Mouse (Mus musculus) CH12.LX (cell line): ENCODE measurements around the gene Fbxo31. TPM values are rescaled to one million over a fixed set of nuclear protein-coding genes. Genes with fewer than 3 reads are reported as not detected.

ENCODE experiments used
- DNase-seq: peaks from one replicate; pipeline ENCODE4 v3.0.0-alpha.2; 2013; ENCODE audit errors: extremely low read depth
- H3K27ac ChIP-seq: 2 replicates; pipeline ENCODE4 v1.5.1; 2012; ENCODE audit warnings: low read depth, mild to moderate bottlenecking, control low read depth, moderate library complexity; ENCODE audit not compliant: insufficient read depth
- H3K27me3 ChIP-seq: replicated peaks from 2 replicates; pipeline ENCODE3; 2012; ENCODE audit warnings: inconsistent platforms
- H3K36me3 ChIP-seq, 2 experiments: replicated peaks in 1 of 2; 2 replicates each; pipeline versions ENCODE3 to v1.6.1; 2012; ENCODE audit warnings: inconsistent platforms in 1 of 2, low read length in 1 of 2, mild to moderate bottlenecking in 1 of 2, mixed read lengths in 1 of 2, moderate library complexity in 1 of 2; ENCODE audit not compliant: control insufficient read depth in 1 of 2, insufficient read depth in 1 of 2
- H3K4me1 ChIP-seq, 2 experiments: 2 replicates each; pipeline ENCODE4 v1.6.1; 2012; ENCODE audit warnings: inconsistent platforms in 1 of 2, moderate library complexity in 1 of 2; ENCODE audit not compliant: insufficient read depth in 2 of 2, control insufficient read depth in 1 of 2
- H3K4me2 ChIP-seq: 2 replicates; pipeline ENCODE4 v1.6.1; 2012; ENCODE audit warnings: low read depth, mild to moderate bottlenecking, control low read depth; ENCODE audit not compliant: poor library complexity, insufficient read depth, severe bottlenecking
- H3K4me3 ChIP-seq, 3 experiments: fragments of 150-350 bp in 1 of 3; sonication (generic) in 1 of 3; replicated peaks in 1 of 3; 2 replicates each; pipeline versions ENCODE3 to v1.5.1; 2011 to 2012; ENCODE audit warnings: low read depth in 2 of 3, low read length in 2 of 3, mild to moderate bottlenecking in 2 of 3, moderate library complexity in 2 of 3, control low read depth in 1 of 3, improper control_type of control experiment in 1 of 3, inconsistent platforms in 1 of 3, mixed read lengths in 1 of 3; ENCODE audit not compliant: poor library complexity in 1 of 3
- H3K79me2 ChIP-seq: replicated peaks from 2 replicates; pipeline ENCODE4 v1.6.1; 2012; ENCODE audit warnings: mild to moderate bottlenecking, moderate library complexity; ENCODE audit not compliant: control insufficient read depth, poor library complexity, insufficient read depth, severe bottlenecking; ENCODE audit errors: extremely low read depth
- H3K9ac ChIP-seq: 2 replicates; pipeline ENCODE4 v1.6.1; 2012; ENCODE audit warnings: low read depth, mild to moderate bottlenecking, control low read depth, moderate library complexity; ENCODE audit not compliant: insufficient read depth
- H3K9me3 ChIP-seq: replicated peaks from 2 replicates; pipeline ENCODE3; 2012; ENCODE audit warnings: low read length, inconsistent platforms, mixed read lengths
- CHD2 ChIP-seq: IDR thresholded peaks from 2 replicates; pipeline ENCODE4 v1.6.1; 2011; ENCODE audit warnings: low read length, improper control_type of control experiment
- CTCF ChIP-seq, 2 experiments: IDR thresholded peaks in 1 of 2; conservative IDR thresholded peaks in 1 of 2; 2 replicates each; pipeline ENCODE4 v1.5.1; 2011 to 2012; ENCODE audit warnings: low read depth in 2 of 2, low read length in 2 of 2, improper control_type of control experiment in 1 of 2, inconsistent platforms in 1 of 2, mild to moderate bottlenecking in 1 of 2, moderate library complexity in 1 of 2
- ELF1 ChIP-seq: IDR thresholded peaks from 2 replicates; pipeline ENCODE4 v1.6.1; 2014; ENCODE audit warnings: low read depth, mild to moderate bottlenecking, inconsistent platforms, low read length, improper control_type of control experiment
- EP300 ChIP-seq: IDR thresholded peaks from 2 replicates; pipeline ENCODE4 v1.6.1; 2011; ENCODE audit warnings: low read length, improper control_type of control experiment
- ETS1 ChIP-seq: conservative IDR thresholded peaks from 2 replicates; pipeline ENCODE4 v1.6.1; 2012; ENCODE audit warnings: low read depth, mild to moderate bottlenecking, inconsistent platforms, low read length, improper control_type of control experiment, moderate library complexity
- GABPA ChIP-seq: IDR thresholded peaks from 2 replicates; pipeline ENCODE4 v1.6.1; 2012; ENCODE audit warnings: low read depth, low read length, improper control_type of control experiment, inconsistent platforms; ENCODE audit not compliant: insufficient replicate concordance
- MAFK ChIP-seq: IDR thresholded peaks from 2 replicates; pipeline ENCODE4 v1.6.1; 2011; ENCODE audit warnings: low read length, improper control_type of control experiment; ENCODE audit not compliant: insufficient replicate concordance
- MYC ChIP-seq: IDR thresholded peaks from 2 replicates; pipeline ENCODE4 v1.6.1; 2011; ENCODE audit warnings: low read depth, mild to moderate bottlenecking, improper control_type of control experiment, low read length
- NELFE ChIP-seq: IDR thresholded peaks from 2 replicates; pipeline ENCODE4 v1.6.1; 2011; ENCODE audit warnings: low read depth, low read length, improper control_type of control experiment
- PAX5 ChIP-seq: IDR thresholded peaks from 2 replicates; pipeline ENCODE4 v1.6.1; 2012; ENCODE audit warnings: low read length, inconsistent platforms, mixed read lengths
- POLR2A ChIP-seq: IDR thresholded peaks from 2 replicates; pipeline ENCODE4 v1.6.1; 2011; ENCODE audit warnings: low read depth, mild to moderate bottlenecking, improper control_type of control experiment, low read length
- RAD21 ChIP-seq: IDR thresholded peaks from 2 replicates; pipeline ENCODE4 v1.6.1; 2011; ENCODE audit warnings: low read depth, mild to moderate bottlenecking, low read length, improper control_type of control experiment, moderate library complexity
- RCOR1 ChIP-seq: conservative IDR thresholded peaks from 2 replicates; pipeline ENCODE4 v1.6.1; 2012; ENCODE audit warnings: low read depth, mild to moderate bottlenecking, inconsistent platforms, low read length, improper control_type of control experiment
- SIN3A ChIP-seq: IDR thresholded peaks from 2 replicates; pipeline ENCODE4 v1.6.1; 2012; ENCODE audit warnings: low read length, improper control_type of control experiment, inconsistent platforms
- SMC3 ChIP-seq: IDR thresholded peaks from 2 replicates; pipeline ENCODE4 v1.6.1; 2011; ENCODE audit warnings: low read depth, low read length, improper control_type of control experiment
- TBP ChIP-seq: conservative IDR thresholded peaks from 2 replicates; pipeline ENCODE4 v1.6.1; 2011; ENCODE audit warnings: low read depth, low read length, improper control_type of control experiment
- UBTF ChIP-seq: IDR thresholded peaks from 2 replicates; pipeline ENCODE4 v1.6.1; 2012; ENCODE audit warnings: low read depth, mild to moderate bottlenecking, inconsistent platforms, low read length, improper control_type of control experiment, moderate library complexity
- USF1 ChIP-seq: IDR thresholded peaks from 2 replicates; pipeline ENCODE4 v1.6.1; 2014; ENCODE audit warnings: low read depth, mild to moderate bottlenecking, inconsistent platforms, low read length, improper control_type of control experiment
- ZKSCAN1 ChIP-seq: IDR thresholded peaks from 2 replicates; pipeline ENCODE4 v1.6.1; 2012; ENCODE audit warnings: low read depth, inconsistent platforms, low read length, improper control_type of control experiment, borderline replicate concordance
- dilution Hi-C: fragments of 300-500 bp; cut with MboI; formaldehyde crosslinking; loops from 2 replicates; pipeline ENCODE4 v1.14.3; 2020; ENCODE audit warnings: low sequenced_read_pairs; ENCODE audit not compliant: extremely low pct_unique_long_range_greater_than_20kb, extremely low pct_ligation_motif_present
- in situ Hi-C: fragments of 300-500 bp; cut with MboI; formaldehyde crosslinking; loops from 3 replicates; pipeline ENCODE4 v1.14.3; 2019; ENCODE audit warnings: low sequenced_read_pairs, low pct_ligation_motif_present, low pct_unique_long_range_greater_than_20kb, mixed read lengths
- polyA plus RNA-seq: library from polyadenylated mRNA; unstranded; fragments of >175 nt; gene quantifications from 2 replicates; pipeline ENCODE4 v1.2.1, GENCODE M21; 2012; ENCODE audit warnings: low read depth; ENCODE audit not compliant: insufficient read length
- total RNA-seq, 2 experiments: library from RNA; depleted of rRNA; stranded (reverse); fragments of 300-350 nt in 1 of 2; fragments of >200 nt in 1 of 2; gene quantifications; 2 replicates each; pipeline ENCODE4 v1.2.3; 2012 to 2014

Gene Fbxo31
- total and polyA plus RNA-seq, 3 experiments = 13.2 to 24.7 (median 14.2) TPM

GRCm38 (mm10) chr8:121558538-121558937, 20.1 kb downstream of the Fbxo31 start:
- in situ Hi-C loops (loop anchor here (5.0 kb wide), 1 partner anchor 34 kb away; the partner anchor contains the start of gene Map1lc3b), dilution Hi-C loops (no loop called here)
- Histone ChIP-seq H3K9ac (no peak overlapping the region), H3K9me3 (no peaks in the 10 kb centered on the region), H3K27ac (no peak overlapping the region), H3K4me3 (no peak overlapping the region), H3K79me2 (no peaks in the 10 kb centered on the region), H3K27me3 (no peaks in the 10 kb centered on the region), H3K36me3 (peaks cover 48 to 88% of the 10 kb centered on the region in 2 experiments), H3K4me1 (no peaks in the 10 kb centered on the region), H3K4me2 (no peak overlapping the region)
- no peak for DNase-seq
- TF ChIP-seq SMC3 = no peak
- no peak for TF ChIP-seq ETS1
- TF ChIP-seq PAX5 = no peak
- no peak for TF ChIP-seq USF1
- no peak for TF ChIP-seq ZKSCAN1
- TF ChIP-seq ELF1 = no peak
- TF ChIP-seq CHD2 = no peak
- no peak for TF ChIP-seq NELFE

- TF ChIP-seq CTCF (conservative IDR thresholded peaks at IDR 0.05 in 1 of 2, IDR thresholded peaks at IDR 0.05 in 1 of 2; ENCODE audit: low read depth in 2 of 2, low read length in 2 of 2) (no peak), ZKSCAN1 (no peak)
- Histone ChIP-seq H3K79me2 (no peaks in the 10 kb centered on the region), H3K9ac (no peak overlapping the region), H3K27ac (no peak overlapping the region), H3K9me3 (no peaks in the 10 kb centered on the region), H3K4me2 (no peak overlapping the region), H3K4me1 (no peaks in the 10 kb centered on the region), H3K36me3 (peaks cover 51 to 89% of the 10 kb centered on the region in 2 experiments), H3K4me3 (no peak overlapping the region), H3K27me3 (no peaks in the 10 kb centered on the region)
- dilution Hi-C loops = no loop called here
- DNase-seq = no peak
- in situ Hi-C loops = loop anchor here (5.0 kb wide), 1 partner anchor 35 kb away; the partner anchor contains the start of gene Map1lc3b
Measured at GRCm38 (mm10) chr8:121557746-121558145, 20.9 kb downstream of the Fbxo31 start.

- Histone ChIP-seq H3K9ac (no peak overlapping the region), H3K4me3 (no peak overlapping the region), H3K36me3 (peaks cover 64 to 93% of the 10 kb centered on the region in 2 experiments), H3K27me3 (no peaks in the 10 kb centered on the region), H3K9me3 (no peaks in the 10 kb centered on the region), H3K4me2 (no peak overlapping the region), H3K4me1 (no peaks in the 10 kb centered on the region), H3K27ac (no peak overlapping the region), H3K79me2 (no peaks in the 10 kb centered on the region)
- dilution Hi-C loops = no loop called here
- no peak for DNase-seq
- no peak for TF ChIP-seq UBTF
- no peak for TF ChIP-seq SMC3
- no peak for TF ChIP-seq POLR2A
- TF ChIP-seq CHD2 = no peak
- no peak for TF ChIP-seq SIN3A
- TF ChIP-seq RCOR1 = no peak
- no peak for TF ChIP-seq MYC
- no peak for TF ChIP-seq RAD21
- no peak for TF ChIP-seq GABPA
- no peak for TF ChIP-seq TBP
- TF ChIP-seq EP300 = no peak
- TF ChIP-seq MAFK = no peak
- in situ Hi-C loops = no loop called here
Measured at GRCm38 (mm10) chr8:121553831-121554475, 24.7 kb downstream of the Fbxo31 start.
